Mouse (Mus musculus) stomach, embryonic 14.5 days (tissue): Measurements from ENCODE around the gene Olfr1101. TPM values are rescaled to one million over a fixed set of nuclear protein-coding genes. Genes with fewer than 3 reads are reported as not detected.

Source experiments
- ATAC-seq: fragments of 200-750 bp; cut with Nextera tagmentation; 2 replicates; pipeline ENCODE4 v1.8.0; 2017; ENCODE audit warnings: low read depth, moderate TSS enrichment; ENCODE audit not compliant: insufficient number of reproducible peaks, insufficient read depth, low FRiP score
- H3K27ac ChIP-seq: fragments of 300-500 bp; sonication (generic); 2 replicates; pipeline ENCODE4 v1.5.1; 2014; ENCODE audit warnings: mild to moderate bottlenecking, low read length, moderate library complexity, mixed read lengths
- H3K27me3 ChIP-seq: fragments of 300-500 bp; sonication (generic); 2 replicates; pipeline ENCODE4 v1.6.1; 2014; ENCODE audit warnings: low read length, control low read depth, mixed read lengths; ENCODE audit not compliant: control insufficient read depth, insufficient read depth
- H3K36me3 ChIP-seq: fragments of 300-500 bp; sonication (generic); 2 replicates; pipeline ENCODE4 v1.6.1; 2014; ENCODE audit warnings: mild to moderate bottlenecking, control low read depth, low read length, moderate library complexity, mixed read lengths; ENCODE audit not compliant: control insufficient read depth, insufficient read depth
- H3K4me1 ChIP-seq: fragments of 300-500 bp; sonication (generic); 2 replicates; pipeline ENCODE4 v1.6.1; 2014; ENCODE audit warnings: low read length, control low read depth, mixed read lengths; ENCODE audit not compliant: control insufficient read depth, insufficient read depth
- H3K4me2 ChIP-seq: fragments of 300-500 bp; sonication (generic); replicated peaks from 2 replicates; pipeline ENCODE4 v1.6.1; 2014; ENCODE audit warnings: low read depth, low read length, control low read depth
- H3K4me3 ChIP-seq: fragments of 300-500 bp; sonication (generic); 2 replicates; pipeline ENCODE4 v1.5.1; 2014; ENCODE audit warnings: low read depth, low read length, control low read depth
- H3K9ac ChIP-seq: fragments of 300-500 bp; sonication (generic); replicated peaks from 2 replicates; pipeline ENCODE4 v1.6.1; 2014; ENCODE audit warnings: low read depth, mild to moderate bottlenecking, control low read depth, low read length, moderate library complexity, mixed read lengths
- H3K9me3 ChIP-seq: fragments of 300-500 bp; sonication (generic); 2 replicates; pipeline ENCODE4 v1.6.1; 2016; ENCODE audit warnings: low read depth, low read length, control low read depth; ENCODE audit not compliant: control insufficient read depth
- WGBS: fragments of 180-500 bp; shearing (Covaris S2); extraction: QIAGEN DNeasy Blood & Tissue Kit; methylation state at CpG from one replicate; pipeline ENCODE4 v1.1.7; 2014; 5-methylcytosine and 5-hydroxymethylcytosine counted together
- polyA plus RNA-seq: library from polyadenylated mRNA; unstranded; fragments of >200 nt; fragmentation: Nextera tagmentation; extraction: Ambion mirVana; gene quantifications from 2 replicates; pipeline ENCODE4 v1.2.1, GENCODE M21; 2014

The Olfr1101 gene
- not detected in 2 replicates for polyA plus RNA-seq

DNA sequence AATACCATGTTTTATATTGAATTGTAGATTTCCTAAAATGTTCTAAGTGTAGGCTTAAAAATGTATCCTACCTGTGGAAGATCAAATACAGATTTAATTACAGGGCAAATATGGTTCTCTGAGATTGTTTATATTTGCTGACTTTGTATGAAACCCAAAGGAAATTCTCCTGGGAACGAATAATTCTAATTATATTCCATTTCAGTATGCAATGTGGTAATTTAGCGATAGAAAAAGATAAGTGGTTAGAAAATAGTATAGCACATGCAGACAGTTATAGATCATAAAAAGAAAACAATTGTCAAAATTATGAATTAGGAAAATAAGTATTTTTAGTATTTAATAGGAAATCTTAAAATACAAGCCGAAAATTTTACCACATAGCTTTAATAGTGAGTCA, at the start of gene Olfr1101:
Gene Olfr1101 (minus strand): TSS at position 101 of the 400 bp plus-strand sequence.
- Histone ChIP-seq H3K36me3 (no peaks in the 10 kb centered on the region), H3K4me3 (no peak within 1 kb of the TSS), H3K4me2 (no peak within 1 kb of the TSS), H3K4me1 (no peaks in the 10 kb centered on the region), H3K9me3 (no peaks in the 10 kb centered on the region), H3K27me3 (no peaks in the 10 kb centered on the region), H3K27ac (no peak within 1 kb of the TSS), H3K9ac (no peak within 1 kb of the TSS)
- WGBS = 78% methylated on average over 3 of the region's 3 CpGs
- no peak for ATAC-seq

- no peak for ATAC-seq
Observed at GRCm38 (mm10) chr2:87036431-87036830, 45.4 kb upstream of the Olfr1101 start, which contains the start of gene Olfr1105. Gene Olfr1105, minus strand, starts transcription at chr2:87036531.

GRCm38 (mm10) chr2:87026980-87027379, 36.0 kb upstream of the Olfr1101 start, which contains the start of gene Olfr1104:
Gene Olfr1104, minus strand, starts transcription at chr2:87027080.
- WGBS = 73% methylated on average over 1 of the region's 1 CpGs
- H3K27ac ChIP-seq = no peak within 1 kb of the TSS

More at GRCm38 (mm10) chr2:87036431-87036830, 45.4 kb upstream of the Olfr1101 start, which contains the start of gene Olfr1105:
- Histone ChIP-seq H3K36me3 (no peaks in the 10 kb centered on the region), H3K9ac (no peak within 1 kb of the TSS), H3K27ac (no peak within 1 kb of the TSS), H3K27me3 (no peaks in the 10 kb centered on the region), H3K4me2 (no peak within 1 kb of the TSS), H3K4me1 (no peaks in the 10 kb centered on the region), H3K9me3 (no peaks in the 10 kb centered on the region), H3K4me3 (no peak within 1 kb of the TSS)

DNA sequence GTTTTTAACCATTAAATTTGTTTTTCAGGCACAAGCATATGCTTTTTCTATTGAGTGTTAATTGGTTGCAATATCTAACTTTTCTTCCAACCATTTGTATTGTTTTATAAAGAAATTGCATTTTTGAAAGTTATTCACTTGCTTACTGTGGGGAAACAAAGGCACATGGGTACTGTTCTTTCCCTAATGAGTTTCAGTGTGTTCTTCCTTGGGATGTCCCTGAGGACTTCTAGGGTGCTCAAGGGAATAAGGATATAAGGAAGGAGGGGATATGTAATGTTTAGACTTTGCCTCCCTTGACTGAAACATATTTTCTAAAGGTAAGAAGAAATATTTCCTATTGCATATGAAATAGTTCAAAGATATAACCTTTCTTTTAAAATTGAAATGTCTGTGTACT, 7.1 kb upstream of the Olfr1101 start, which contains the start of gene Olfr1102:
Gene Olfr1102 (plus strand): TSS at position 301 of the 400 bp plus-strand sequence.
- Histone ChIP-seq H3K4me3 (no peak within 1 kb of the TSS), H3K4me2 (no peak within 1 kb of the TSS), H3K9ac (no peak within 1 kb of the TSS), H3K27ac (no peak within 1 kb of the TSS), H3K4me1 (no peaks in the 10 kb centered on the region), H3K36me3 (no peaks in the 10 kb centered on the region), H3K27me3 (no peaks in the 10 kb centered on the region), H3K9me3 (no peaks in the 10 kb centered on the region)
- ATAC-seq = no peak

More at GRCm38 (mm10) chr2:87026980-87027379, 36.0 kb upstream of the Olfr1101 start, which contains the start of gene Olfr1104:
- Histone ChIP-seq H3K27me3 (no peaks in the 10 kb centered on the region), H3K4me2 (no peak within 1 kb of the TSS), H3K4me3 (no peak within 1 kb of the TSS), H3K4me1 (no peaks in the 10 kb centered on the region), H3K9ac (no peak within 1 kb of the TSS), H3K9me3 (no peaks in the 10 kb centered on the region), H3K36me3 (no peaks in the 10 kb centered on the region)
- no peak for ATAC-seq

GRCm38 (mm10) chr2:86979854-86980253, 11.2 kb downstream of the Olfr1101 start, which contains the start of gene Olfr1100:
Gene Olfr1100, minus strand, starts transcription at chr2:86979954.
- no peaks in the 10 kb centered on the region for H3K36me3 ChIP-seq
- no peaks in the 10 kb centered on the region for H3K9me3 ChIP-seq
- ATAC-seq = no peak
- H3K4me3 ChIP-seq = no peak within 1 kb of the TSS
- no peak within 1 kb of the TSS for H3K4me2 ChIP-seq
- H3K4me1 ChIP-seq = no peaks in the 10 kb centered on the region
- 72% methylated on average over 3 of the region's 3 CpGs for WGBS
- no peak within 1 kb of the TSS for H3K9ac ChIP-seq
- H3K27me3 ChIP-seq = no peaks in the 10 kb centered on the region
- no peak within 1 kb of the TSS for H3K27ac ChIP-seq

- Histone ChIP-seq H3K9me3 (no peaks in the 10 kb centered on the region), H3K27me3 (no peaks in the 10 kb centered on the region), H3K4me2 (no peak within 1 kb of the TSS), H3K4me1 (no peaks in the 10 kb centered on the region), H3K4me3 (no peak within 1 kb of the TSS), H3K36me3 (no peaks in the 10 kb centered on the region), H3K9ac (no peak within 1 kb of the TSS), H3K27ac (no peak within 1 kb of the TSS)
- 88% methylated on average over 1 of the region's 1 CpGs for WGBS
- no peak for ATAC-seq
Observed at GRCm38 (mm10) chr2:86960593-86960992, 30.4 kb downstream of the Olfr1101 start, which contains the start of gene Olfr1099. Gene Olfr1099, minus strand, starts transcription at chr2:86960693.

Other genes starting within 250 kb of the Olfr1101 start
- not detected in 2 replicates for gene Olfr1090, start 232.2 kb downstream of the Olfr1101 start, polyA plus RNA-seq
- gene Olfr1093, start 208.7 kb downstream of the Olfr1101 start, polyA plus RNA-seq = not detected in 2 replicates
- not detected in 2 replicates for gene Olfr141, start 181.2 kb downstream of the Olfr1101 start, polyA plus RNA-seq
- not detected in 2 replicates for gene Olfr1094, start 166.6 kb downstream of the Olfr1101 start, polyA plus RNA-seq
- gene Olfr1095, start 139.5 kb downstream of the Olfr1101 start, polyA plus RNA-seq = not detected in 2 replicates
- gene Gm13723, start 116.4 kb downstream of the Olfr1101 start, polyA plus RNA-seq = not detected in 2 replicates
- not detected in 2 replicates for gene Olfr1097, start 99.0 kb downstream of the Olfr1101 start, polyA plus RNA-seq
- gene Olfr1098, start 66.7 kb downstream of the Olfr1101 start, polyA plus RNA-seq = not detected in 2 replicates
- not detected in 2 replicates for gene Olfr1099, start 30.5 kb downstream of the Olfr1101 start, polyA plus RNA-seq
- gene Olfr1100, start 11.3 kb downstream of the Olfr1101 start, polyA plus RNA-seq = not detected in 2 replicates
- not detected in 2 replicates for gene Olfr1102, start 7.2 kb upstream of the Olfr1101 start, polyA plus RNA-seq
- gene Olfr1104, start 35.9 kb upstream of the Olfr1101 start, polyA plus RNA-seq = not detected in 2 replicates
- not detected in 2 replicates for gene Olfr1105, start 45.3 kb upstream of the Olfr1101 start, polyA plus RNA-seq
- gene Olfr1106, start 61.1 kb upstream of the Olfr1101 start, polyA plus RNA-seq = not detected in 2 replicates
- not detected in 2 replicates for gene Olfr1107, start 84.6 kb upstream of the Olfr1101 start, polyA plus RNA-seq
- not detected in 2 replicates for gene Olfr1109, start 104.8 kb upstream of the Olfr1101 start, polyA plus RNA-seq
- not detected in 2 replicates for gene Olfr259, start 123.3 kb upstream of the Olfr1101 start, polyA plus RNA-seq
- not detected in 2 replicates for gene Olfr1110, start 149.1 kb upstream of the Olfr1101 start, polyA plus RNA-seq
- gene Olfr1111, start 161.4 kb upstream of the Olfr1101 start, polyA plus RNA-seq = not detected in 2 replicates
- gene Olfr1112, start 196.6 kb upstream of the Olfr1101 start, polyA plus RNA-seq = not detected in 2 replicates
- gene Olfr1113, start 217.7 kb upstream of the Olfr1101 start, polyA plus RNA-seq = not detected in 2 replicates